Mouse (Mus musculus) ovary, adult 18-20 months (tissue): ENCODE data around the gene Btnl9.
"Not testable (repeated sequence)": the region's sequence is repeated elsewhere in the genome, so short reads cannot be mapped to it uniquely, and the experiment has no call there.

ENCODE experiments used
- DNase-seq: peaks from one replicate; pipeline ENCODE4 v3.0.0; 2022; ENCODE audit warnings: low spot score, mixed read lengths

Gene Btnl9

GRCm38 (mm10) chr11:49186955-49187488, at the start of gene Btnl9:
Gene Btnl9 (minus strand): TSS chr11:49187159.
- DNase-seq, result no peak

- DNase-seq, result no peak
These were observed 48.7 kb upstream of the Btnl9 start for GRCm38 (mm10) chr11:49235459-49236207.

- no peak for DNase-seq
These were observed 45.8 kb upstream of the Btnl9 start for GRCm38 (mm10) chr11:49232781-49233180.

DNA sequence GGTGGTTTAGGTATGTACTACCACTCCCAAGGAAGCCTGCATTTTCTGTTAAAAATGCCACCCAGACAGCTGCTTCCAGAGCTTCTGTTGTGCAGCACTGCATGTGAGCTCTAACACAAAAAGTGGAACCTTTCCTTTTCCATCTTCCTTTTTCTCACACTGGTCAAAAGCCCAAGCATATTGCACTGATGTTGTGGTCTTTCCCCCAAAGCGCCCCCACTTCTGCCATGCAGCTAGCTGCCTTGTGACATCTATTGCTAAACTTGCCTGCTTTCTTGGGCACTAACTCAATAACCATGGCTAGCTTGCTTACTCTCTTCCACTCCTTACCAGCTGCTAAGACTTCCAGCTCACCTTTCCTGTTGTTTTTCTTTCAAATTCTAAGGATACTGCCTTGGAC, 37.5 kb upstream of the Btnl9 start:
- no peak for DNase-seq

DNA sequence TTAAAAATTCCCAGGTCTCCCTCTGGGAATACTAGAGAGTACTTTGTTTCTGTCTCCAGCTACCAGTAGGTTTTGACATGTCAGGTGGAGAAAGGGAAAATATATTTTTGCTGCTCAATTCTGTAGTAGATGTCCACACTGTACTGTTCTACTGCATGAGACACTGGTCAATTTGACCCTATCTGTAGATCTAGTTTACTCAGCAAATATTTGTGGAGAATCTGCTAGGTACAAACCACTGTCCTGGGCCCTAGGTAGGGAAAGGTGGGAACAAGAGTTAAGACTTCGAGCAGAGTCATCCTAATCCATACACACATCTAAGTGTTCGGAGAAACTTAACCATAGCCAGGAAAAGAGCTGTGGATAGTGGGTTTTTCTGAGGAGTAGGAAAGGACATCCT, 32.3 kb upstream of the Btnl9 start:
- DNase-seq, result no peak

GRCm38 (mm10) chr11:49213505-49213904, 26.5 kb upstream of the Btnl9 start:
- DNase-seq, result no peak

DNA sequence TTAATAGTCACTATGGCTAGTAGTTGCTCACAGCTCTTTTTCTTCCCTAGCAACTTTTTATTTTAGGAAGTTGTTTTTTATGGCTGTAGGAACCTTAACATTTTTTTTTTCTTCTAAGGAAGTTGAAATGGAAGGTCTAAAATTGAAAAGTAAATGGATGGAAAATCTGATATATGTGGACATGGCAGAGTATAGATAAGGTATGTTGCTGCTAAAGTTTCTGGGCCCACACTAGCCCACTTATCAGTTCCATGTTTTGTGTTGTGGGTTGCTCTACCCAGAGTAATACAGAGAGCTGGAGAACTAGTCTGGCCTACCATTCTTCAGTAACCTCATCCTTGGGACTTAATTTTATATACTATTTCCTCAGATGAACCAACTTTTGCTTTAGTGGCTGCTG, 25.6 kb upstream of the Btnl9 start:
- no peak for DNase-seq

DNA sequence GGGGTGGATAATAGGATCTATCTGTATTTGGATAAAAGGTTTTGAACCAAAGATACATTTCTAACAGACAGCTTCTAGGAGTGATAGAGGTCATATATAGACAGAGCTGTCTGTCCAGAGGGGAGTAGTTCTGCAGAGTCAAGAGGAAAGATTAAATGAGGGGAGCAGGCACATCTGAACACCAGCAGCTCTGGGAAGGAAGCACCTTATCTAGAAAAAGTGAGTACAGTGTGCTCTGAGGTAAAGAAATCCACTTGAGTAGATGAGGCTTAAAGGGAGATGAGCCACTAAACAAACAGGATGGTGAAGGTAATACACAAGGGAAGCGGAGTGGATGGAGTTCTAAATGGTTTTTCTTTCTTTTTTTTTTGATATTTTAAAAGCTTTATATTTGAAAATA, 20.5 kb upstream of the Btnl9 start:
- no peak for DNase-seq

DNA sequence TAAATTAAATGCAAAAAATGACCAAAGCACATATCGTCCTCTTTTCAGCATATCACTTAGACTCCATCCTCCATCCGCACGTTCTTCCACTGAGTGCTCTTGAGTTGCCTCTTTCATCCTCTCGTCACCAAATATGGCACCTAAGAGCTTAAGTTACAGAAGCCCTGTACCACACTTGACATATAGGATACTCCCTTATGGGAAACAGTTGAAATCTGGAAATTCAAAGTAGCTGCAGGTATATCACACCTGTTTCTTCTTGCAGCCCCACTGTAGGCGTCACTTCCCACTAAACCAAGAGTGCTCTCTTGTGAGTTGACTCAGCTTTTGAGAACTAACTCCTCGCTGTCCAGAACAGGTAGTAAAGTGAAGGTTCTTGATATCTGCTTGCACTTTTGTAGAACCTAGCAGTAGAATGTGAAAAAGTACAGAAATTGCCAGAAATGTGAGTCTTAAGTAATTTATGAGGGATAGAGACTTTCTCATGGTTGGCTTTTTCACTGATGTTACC, 18.2 kb upstream of the Btnl9 start:
- DNase-seq, result no peak

GRCm38 (mm10) chr11:49203771-49204497, 17.0 kb upstream of the Btnl9 start:
- no peak for DNase-seq

GRCm38 (mm10) chr11:49203129-49203768, 16.3 kb upstream of the Btnl9 start, which contains the start of gene Zfp62:
Gene Zfp62 (plus strand): TSS chr11:49203292.
- peak; percentile 86 for DNase-seq

DNA sequence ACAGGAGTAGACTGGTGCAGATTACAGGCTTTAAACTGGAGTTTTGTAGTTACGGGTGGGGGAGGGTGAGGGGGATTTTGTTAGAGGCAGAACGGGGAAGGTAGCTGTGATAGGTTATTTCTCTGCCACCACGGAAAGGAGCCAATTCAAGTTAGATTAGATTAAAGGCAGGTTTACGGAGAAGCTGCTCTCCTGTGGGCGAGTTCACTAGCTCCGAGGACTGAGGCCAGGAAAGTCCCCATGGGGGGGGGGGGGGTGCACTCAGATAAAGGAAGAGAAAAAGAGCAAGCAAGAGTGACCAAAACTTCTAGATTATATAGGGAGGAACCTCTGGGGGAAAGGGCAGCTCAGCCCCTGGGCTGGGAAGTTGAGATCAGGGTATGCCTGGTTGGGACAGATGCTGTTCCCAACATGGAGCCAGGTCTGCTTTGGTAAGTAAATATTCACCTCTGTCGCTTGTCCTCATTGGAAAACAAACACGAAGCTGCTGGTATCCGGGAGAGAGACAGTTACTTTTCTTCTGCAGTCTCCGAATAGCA, 15.6 kb upstream of the Btnl9 start:
- no peak for DNase-seq

GRCm38 (mm10) chr11:49202071-49202470, 15.1 kb upstream of the Btnl9 start:
- DNase-seq, result no peak

DNA sequence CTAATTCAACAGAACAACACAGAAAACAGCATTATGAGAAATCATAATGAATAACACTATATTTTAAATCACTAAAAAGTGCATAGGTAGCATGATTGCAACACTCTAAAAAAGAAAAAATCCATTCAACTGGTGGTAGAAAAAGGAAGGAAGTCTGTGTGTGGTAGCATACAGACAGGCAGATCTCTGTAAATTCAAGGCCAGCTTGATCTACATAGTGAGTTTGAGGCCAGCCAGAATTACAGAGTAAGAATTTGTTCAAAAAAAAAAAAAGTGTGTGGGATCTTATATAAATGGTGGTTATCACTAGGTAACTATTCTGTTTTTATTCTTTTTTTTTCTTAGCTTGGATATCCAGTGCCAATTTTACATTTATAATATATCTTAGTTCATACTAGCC, 14.2 kb upstream of the Btnl9 start:
- DNase-seq, result no peak

DNA sequence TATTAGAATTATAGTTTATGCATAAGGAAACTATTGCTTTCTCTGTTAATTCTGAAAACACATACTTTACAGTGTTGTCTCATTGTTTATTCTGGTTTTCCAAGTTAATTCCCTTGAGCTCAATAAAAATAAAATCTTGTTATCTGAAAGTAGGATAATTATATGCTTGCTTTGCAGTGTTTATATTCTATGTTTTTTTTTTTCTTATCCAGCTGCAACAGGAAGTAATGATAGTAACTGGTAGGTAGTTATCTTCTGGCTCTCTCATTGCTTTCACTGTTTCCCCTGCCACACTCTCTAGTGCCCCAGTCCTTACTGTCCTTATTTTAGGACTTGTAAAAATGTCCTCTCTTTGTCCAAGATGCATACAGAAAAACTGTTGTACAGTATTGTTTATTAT, 13.7 kb upstream of the Btnl9 start:
- DNase-seq, result no peak

GRCm38 (mm10) chr11:49195819-49196322, 8.9 kb upstream of the Btnl9 start:
- no peak for DNase-seq

DNA sequence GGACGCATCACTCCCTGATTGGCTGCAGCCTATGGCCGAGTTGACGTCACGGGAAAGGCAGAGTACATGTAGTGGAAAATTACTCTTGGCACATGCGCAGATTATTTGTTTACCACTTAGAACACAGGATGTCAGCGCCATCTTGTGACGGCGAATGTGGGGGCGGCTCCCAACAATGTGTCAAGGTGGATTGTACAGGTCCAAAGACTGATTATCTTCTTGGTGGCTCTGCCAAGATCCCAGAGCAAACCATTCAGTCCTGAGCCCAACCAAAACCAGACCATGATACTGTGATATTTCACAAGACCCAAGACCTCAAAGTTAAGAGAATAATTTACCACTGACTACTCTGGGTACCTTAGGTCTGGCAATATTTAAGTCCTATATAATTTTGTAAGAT, 7.8 kb upstream of the Btnl9 start:
- not testable (repeated sequence) for DNase-seq

DNA sequence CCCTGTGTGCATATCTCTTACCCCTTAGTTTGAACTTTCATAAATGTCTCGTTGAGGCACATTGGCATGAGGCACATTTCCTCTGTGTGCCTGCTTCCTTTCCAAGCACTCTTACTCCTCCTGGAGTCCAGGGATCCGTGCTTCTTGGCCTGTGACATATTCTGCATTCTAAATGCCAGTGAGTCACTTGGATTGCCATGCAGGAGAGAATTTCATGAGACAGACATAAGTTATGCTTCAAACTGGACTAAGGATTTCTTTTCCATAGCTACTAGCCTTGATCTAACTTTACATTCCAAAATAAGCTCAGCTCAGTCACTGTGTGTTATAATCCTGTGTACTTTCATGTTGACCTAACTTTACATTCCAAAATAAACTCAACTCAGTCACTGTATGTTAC, 4.1 kb upstream of the Btnl9 start:
- DNase-seq, result no peak

- DNase-seq, result no peak
These were observed 2.8 kb upstream of the Btnl9 start for GRCm38 (mm10) chr11:49189737-49190136.

DNA sequence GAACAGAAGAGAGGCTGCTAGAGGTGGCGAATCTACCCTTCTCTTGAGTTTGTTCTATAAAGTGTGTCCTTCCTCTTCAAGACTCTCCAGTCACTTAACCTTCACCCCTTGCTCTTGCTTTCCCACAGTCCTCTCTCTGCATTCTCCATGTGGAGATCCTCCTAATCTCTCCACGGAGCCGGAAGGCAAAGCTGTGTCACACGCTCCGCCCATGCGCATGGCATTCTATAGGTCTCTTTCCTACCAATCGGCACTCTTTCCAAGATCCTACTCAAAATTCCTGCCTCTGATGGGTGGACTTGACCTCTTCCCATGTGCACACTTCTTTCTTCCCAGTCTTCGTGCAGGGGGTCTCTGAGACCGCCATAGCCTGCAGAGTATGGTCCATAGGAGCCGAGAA, 742 bp upstream of the Btnl9 start:
- DNase-seq, result no peak

DNA sequence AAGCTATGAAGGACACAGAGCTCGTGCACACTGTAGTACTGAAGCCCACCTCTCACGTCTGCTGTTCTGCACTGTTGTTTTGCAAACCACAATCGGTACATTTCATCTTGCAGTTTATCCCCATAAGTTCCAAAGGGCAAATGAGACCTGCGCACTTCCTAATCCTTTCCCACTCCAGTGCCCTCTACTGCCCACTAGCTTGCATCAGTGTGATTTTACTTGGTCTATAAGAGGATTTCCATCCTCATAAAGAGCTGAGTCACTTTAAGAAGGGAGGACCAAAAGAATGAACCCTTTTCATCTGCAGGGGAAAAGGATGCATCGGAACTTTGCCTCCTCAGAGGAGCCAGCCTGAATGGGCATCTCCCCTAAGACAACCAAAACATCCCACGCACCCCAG, 507 bp downstream of the Btnl9 start:
- no peak for DNase-seq

DNA sequence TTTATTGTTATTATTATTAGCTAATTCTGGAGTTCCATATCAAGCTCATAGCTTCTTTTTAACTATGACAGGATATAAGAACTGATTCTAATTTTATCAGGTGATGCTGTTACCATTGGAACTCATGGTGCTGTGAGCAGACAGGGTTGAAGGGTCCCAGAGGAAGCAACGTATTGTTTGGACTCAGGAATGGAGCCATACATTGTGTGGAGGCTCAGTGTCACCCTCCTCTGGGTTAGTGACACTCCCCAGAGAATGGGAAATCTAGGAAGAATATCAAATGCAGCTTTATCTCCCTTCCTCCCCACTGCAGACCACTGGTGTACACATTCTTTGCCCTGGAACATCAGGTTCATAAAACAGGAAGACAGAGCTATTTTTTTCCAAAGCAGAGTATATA, 3.8 kb downstream of the Btnl9 start:
- no peak for DNase-seq
